Mouse (Mus musculus) ES-Bruce4 (cell line): ENCODE data around the gene Plxna4. TPM values are rescaled to one million over a fixed set of nuclear protein-coding genes. Genes with fewer than 3 reads are reported as not detected.

ENCODE experiments used
- H3K27ac ChIP-seq: 2 replicates; pipeline ENCODE4 v1.5.1; 2012; ENCODE audit warnings: low read length, inconsistent platforms; ENCODE audit not compliant: insufficient read depth
- H3K27me3 ChIP-seq: 2 replicates; pipeline ENCODE4 v1.6.1; 2012; ENCODE audit warnings: mild to moderate bottlenecking, low read length, inconsistent platforms; ENCODE audit not compliant: control insufficient read depth, poor library complexity, insufficient read depth, severe bottlenecking
- H3K36me3 ChIP-seq: 2 replicates; pipeline ENCODE4 v1.6.1; 2012; ENCODE audit warnings: inconsistent platforms, mild to moderate bottlenecking, low read length, moderate library complexity; ENCODE audit not compliant: control insufficient read depth, poor library complexity, insufficient read depth, severe bottlenecking
- H3K4me1 ChIP-seq: one replicate; pipeline ENCODE4 v1.8.1; 2011; ENCODE audit warnings: low read length; ENCODE audit not compliant: control insufficient read depth, insufficient read depth
- H3K4me3 ChIP-seq: 2 replicates; pipeline ENCODE4 v1.5.1; 2011; ENCODE audit warnings: low read depth, mild to moderate bottlenecking, low read length
- H3K9ac ChIP-seq: 2 replicates; pipeline ENCODE4 v1.6.1; 2012; ENCODE audit warnings: low read depth, mild to moderate bottlenecking, inconsistent platforms; ENCODE audit not compliant: poor library complexity, severe bottlenecking
- H3K9me3 ChIP-seq: replicated peaks from 2 replicates; pipeline ENCODE4 v1.6.1; 2012; ENCODE audit warnings: mild to moderate bottlenecking, low read length, inconsistent platforms; ENCODE audit not compliant: control insufficient read depth, poor library complexity, insufficient read depth, severe bottlenecking
- CTCF ChIP-seq: IDR thresholded peaks from one replicate; pipeline ENCODE4 v1.8.1; 2011; ENCODE audit warnings: low read depth, low read length
- EP300 ChIP-seq: IDR thresholded peaks from 2 replicates; pipeline ENCODE4 v1.6.1; 2011; ENCODE audit warnings: low read depth, low read length; ENCODE audit not compliant: insufficient read depth
- POLR2A ChIP-seq: IDR thresholded peaks from one replicate; pipeline ENCODE4 v1.8.1; 2011; ENCODE audit warnings: low read length; ENCODE audit not compliant: insufficient read depth
- polyA plus RNA-seq: library from polyadenylated mRNA; stranded (reverse); fragments of >200 nt; gene quantifications from 2 replicates; pipeline ENCODE4 v1.2.4, GENCODE M21; 2011; ENCODE audit warnings: low read depth; ENCODE audit not compliant: missing spikeins, insufficient read depth, insufficient read length

Plxna4 gene
- polyA plus RNA-seq, 1 experiment = 0.33 TPM

DNA sequence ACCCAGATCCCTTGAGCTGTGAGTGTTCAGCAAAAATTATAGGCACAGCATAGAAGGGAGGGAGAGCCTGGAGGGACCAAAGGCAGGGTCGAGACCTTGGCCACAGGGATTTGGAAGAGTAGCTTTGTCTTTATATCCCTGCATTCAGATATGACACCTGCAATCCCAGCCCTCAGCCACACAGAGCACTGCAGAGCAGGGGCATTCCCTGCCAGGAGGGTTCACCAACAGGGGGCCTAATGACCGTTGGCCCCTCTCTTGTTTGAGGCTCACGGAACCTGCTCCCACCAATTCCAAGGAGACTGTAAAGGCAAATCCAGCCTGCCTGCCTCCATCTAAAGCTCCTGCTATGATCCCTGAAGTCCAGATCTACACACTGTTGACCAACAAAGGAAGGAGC lies 410.1 kb downstream of the Plxna4 start:
- TF ChIP-seq POLR2A (no peak), EP300 (no peak), CTCF (no peak)
- Histone ChIP-seq H3K36me3 (no peaks in the 10 kb centered on the region), H3K4me3 (no peak overlapping the region), H3K4me1 (no peaks in the 10 kb centered on the region), H3K9me3 (no peaks in the 10 kb centered on the region), H3K27me3 (no peaks in the 10 kb centered on the region), H3K9ac (no peak overlapping the region), H3K27ac (no peak overlapping the region)

GRCm38 (mm10) chr6:32167725-32168124 lies 420.3 kb downstream of the Plxna4 start:
- H3K4me3 ChIP-seq = no peak overlapping the region
- TF ChIP-seq EP300 = no peak
- TF ChIP-seq CTCF = no peak
- no peak for TF ChIP-seq POLR2A
- H3K4me1 ChIP-seq = no peaks in the 10 kb centered on the region
- no peak overlapping the region for H3K9ac ChIP-seq
- H3K9me3 ChIP-seq = no peaks in the 10 kb centered on the region
- H3K27me3 ChIP-seq = no peaks in the 10 kb centered on the region; the same call in 1 of the 2 replicates
- H3K36me3 ChIP-seq = no peaks in the 10 kb centered on the region
- H3K27ac ChIP-seq = no peak overlapping the region

- TF ChIP-seq CTCF (no peak), EP300 (no peak), POLR2A (no peak)
- Histone ChIP-seq H3K27me3 (no peaks in the 10 kb centered on the region), H3K4me3 (no peak overlapping the region), H3K4me1 (no peaks in the 10 kb centered on the region), H3K9me3 (no peaks in the 10 kb centered on the region), H3K36me3 (no peaks in the 10 kb centered on the region), H3K9ac (no peak overlapping the region), H3K27ac (no peak overlapping the region)
These were observed 427.6 kb downstream of the Plxna4 start for GRCm38 (mm10) chr6:32160370-32160769.

DNA sequence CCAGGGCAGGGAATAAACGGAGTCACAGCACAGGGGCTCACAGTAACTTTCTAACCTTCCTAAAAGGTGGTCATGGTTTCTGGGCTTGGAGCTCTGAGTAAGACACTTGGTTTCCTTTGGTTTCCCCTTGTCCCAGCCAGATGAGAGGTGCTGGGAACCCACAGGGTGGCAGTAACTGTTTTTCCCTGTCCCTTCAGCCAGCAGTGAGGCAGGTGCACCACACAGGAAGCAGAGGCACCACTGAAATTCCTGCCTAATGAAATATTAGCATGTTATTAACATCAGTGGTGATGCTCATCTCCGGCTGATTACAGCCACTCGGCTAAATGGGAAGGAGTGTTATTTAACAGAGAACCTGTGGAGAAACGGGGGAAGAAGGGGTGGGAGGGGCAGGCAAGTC lies 428.1 kb downstream of the Plxna4 start:
- H3K36me3 ChIP-seq = no peaks in the 10 kb centered on the region
- no peaks in the 10 kb centered on the region for H3K27me3 ChIP-seq
- no peak overlapping the region for H3K9ac ChIP-seq
- H3K4me1 ChIP-seq = no peaks in the 10 kb centered on the region
- no peak overlapping the region for H3K27ac ChIP-seq
- no peaks in the 10 kb centered on the region for H3K9me3 ChIP-seq
- H3K4me3 ChIP-seq = no peak overlapping the region
- TF ChIP-seq CTCF = no peak
- TF ChIP-seq POLR2A = no peak
- TF ChIP-seq EP300 = no peak

DNA sequence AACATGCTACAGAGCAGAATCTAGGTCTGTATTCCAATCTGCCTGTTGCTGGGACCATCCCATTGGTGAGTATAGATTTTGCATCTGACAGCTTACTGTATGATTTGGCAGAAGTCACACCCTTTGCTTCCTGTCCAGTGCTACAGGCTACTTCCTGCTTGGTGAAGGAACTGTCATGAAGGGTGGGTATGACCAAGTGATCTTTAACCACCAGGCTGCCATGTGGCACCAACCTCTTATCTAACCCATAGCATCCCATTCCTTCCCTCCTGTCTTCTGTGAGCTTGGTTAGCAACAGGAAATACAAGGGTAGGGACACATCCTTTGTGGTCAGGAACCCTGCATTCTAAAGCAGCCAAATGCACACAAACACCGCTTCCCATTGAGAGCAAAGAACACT lies 429.6 kb downstream of the Plxna4 start:
- Histone ChIP-seq H3K27ac (no peak overlapping the region), H3K4me1 (no peaks in the 10 kb centered on the region), H3K36me3 (no peaks in the 10 kb centered on the region), H3K9me3 (no peaks in the 10 kb centered on the region), H3K27me3 (no peaks in the 10 kb centered on the region), H3K4me3 (no peak overlapping the region), H3K9ac (no peak overlapping the region)
- TF ChIP-seq POLR2A (no peak), CTCF (no peak), EP300 (no peak)

DNA sequence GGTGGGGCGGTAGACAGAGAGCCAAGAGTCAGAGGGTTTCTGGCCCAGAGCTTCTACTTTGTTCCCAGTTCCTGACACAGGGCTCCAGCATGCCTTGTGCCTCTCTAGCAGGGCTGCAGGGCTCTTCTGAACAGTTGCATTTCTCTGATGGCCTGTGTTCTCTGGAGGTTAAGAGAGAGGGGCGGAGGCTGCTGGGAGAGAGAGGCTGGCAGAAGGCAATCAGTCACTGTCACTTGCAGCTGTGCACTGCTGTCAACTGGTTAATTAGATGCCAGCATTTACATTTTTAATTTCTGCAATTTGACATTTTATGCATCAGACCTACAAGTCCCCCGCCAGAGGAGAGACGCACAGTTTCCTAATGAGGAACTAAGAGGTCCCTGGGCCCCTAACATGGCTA lies 434.8 kb downstream of the Plxna4 start:
- TF ChIP-seq EP300 = no peak
- Histone ChIP-seq H3K27ac (no peak overlapping the region), H3K9me3 (no peaks in the 10 kb centered on the region; the same call in 1 of the 2 replicates), H3K9ac (no peak overlapping the region), H3K4me3 (no peak overlapping the region), H3K4me1 (no peaks in the 10 kb centered on the region), H3K27me3 (no peaks in the 10 kb centered on the region), H3K36me3 (no peaks in the 10 kb centered on the region)
